Mouse (Mus musculus): Measurements from ENCODE around the gene Vmn1r174. TPM values are rescaled to one million over a fixed set of nuclear protein-coding genes. Genes with fewer than 3 reads are reported as not detected.

Vmn1r174 gene
- polyA plus RNA-seq (2015; fragmentation: Illumina TruSeq; extraction: RNeasy Lipid Tissue Mini Kit (QIAGEN cat#74804); ENCODE audit: low read depth, low replicate concordance): not detected

DNA sequence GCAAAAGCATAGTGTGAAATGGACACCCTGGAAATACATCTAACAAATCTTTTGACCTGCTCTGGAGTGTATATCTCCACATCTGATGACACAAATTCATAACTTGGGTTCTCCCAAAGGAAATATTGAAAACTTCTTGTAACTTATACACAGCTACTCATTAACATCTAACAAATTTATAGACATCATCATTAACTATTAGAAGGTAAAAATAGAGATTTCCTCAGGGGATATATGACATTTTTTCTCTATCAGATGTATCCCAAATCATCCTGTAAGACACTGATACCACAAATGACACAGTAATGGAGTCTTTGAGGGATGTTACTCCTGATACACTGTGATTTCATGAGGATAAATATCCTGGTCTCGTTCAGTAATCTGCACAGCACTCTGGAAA lies at the start of gene Vmn1r174:
Gene Vmn1r174 (plus strand): TSS at position 301 of the 400 bp plus-strand sequence.

GRCm38 (mm10) chr7:23810543-23810942 lies 58.5 kb downstream of the Vmn1r174 start, which contains the start of gene Vmn1r175:
TSS of gene Vmn1r175 (minus strand) at chr7:23810643.

Other genes with a start within 250 kb of the Vmn1r174 start
- not detected for gene Vmn1r167, start 245.1 kb upstream of the Vmn1r174 start, polyA plus RNA-seq (2015; fragmentation: Illumina TruSeq; extraction: RNeasy Lipid Tissue Mini Kit (QIAGEN cat#74804); ENCODE audit: low read depth, low replicate concordance)
- gene Vmn1r168, start 212.5 kb upstream of the Vmn1r174 start, polyA plus RNA-seq (2015; fragmentation: Illumina TruSeq; extraction: RNeasy Lipid Tissue Mini Kit (QIAGEN cat#74804); ENCODE audit: low read depth, low replicate concordance): not detected
- gene Vmn1r169, start 176.7 kb upstream of the Vmn1r174 start, polyA plus RNA-seq (2015; fragmentation: Illumina TruSeq; extraction: RNeasy Lipid Tissue Mini Kit (QIAGEN cat#74804); ENCODE audit: low read depth, low replicate concordance): not detected
- not detected for gene Vmn1r170, start 146.1 kb upstream of the Vmn1r174 start, polyA plus RNA-seq (2015; fragmentation: Illumina TruSeq; extraction: RNeasy Lipid Tissue Mini Kit (QIAGEN cat#74804); ENCODE audit: low read depth, low replicate concordance)
- not detected for gene Vmn1r171, start 121.5 kb upstream of the Vmn1r174 start, polyA plus RNA-seq (2015; fragmentation: Illumina TruSeq; extraction: RNeasy Lipid Tissue Mini Kit (QIAGEN cat#74804); ENCODE audit: low read depth, low replicate concordance)
- not detected for gene Vmn1r172, start 94.0 kb upstream of the Vmn1r174 start, polyA plus RNA-seq (2015; fragmentation: Illumina TruSeq; extraction: RNeasy Lipid Tissue Mini Kit (QIAGEN cat#74804); ENCODE audit: low read depth, low replicate concordance)
- not detected for gene Vmn1r173, start 51.6 kb upstream of the Vmn1r174 start, polyA plus RNA-seq (2015; fragmentation: Illumina TruSeq; extraction: RNeasy Lipid Tissue Mini Kit (QIAGEN cat#74804); ENCODE audit: low read depth, low replicate concordance)
- not detected for gene Vmn1r175, start 58.4 kb downstream of the Vmn1r174 start, polyA plus RNA-seq (2015; fragmentation: Illumina TruSeq; extraction: RNeasy Lipid Tissue Mini Kit (QIAGEN cat#74804); ENCODE audit: low read depth, low replicate concordance)
- not detected for gene Vmn1r176, start 85.1 kb downstream of the Vmn1r174 start, polyA plus RNA-seq (2015; fragmentation: Illumina TruSeq; extraction: RNeasy Lipid Tissue Mini Kit (QIAGEN cat#74804); ENCODE audit: low read depth, low replicate concordance)
- gene Vmn1r177, start 114.2 kb downstream of the Vmn1r174 start, polyA plus RNA-seq (2015; fragmentation: Illumina TruSeq; extraction: RNeasy Lipid Tissue Mini Kit (QIAGEN cat#74804); ENCODE audit: low read depth, low replicate concordance): not detected
- not detected for gene Vmn1r178, start 139.7 kb downstream of the Vmn1r174 start, polyA plus RNA-seq (2015; fragmentation: Illumina TruSeq; extraction: RNeasy Lipid Tissue Mini Kit (QIAGEN cat#74804); ENCODE audit: low read depth, low replicate concordance)
- gene Vmn1r179, start 174.7 kb downstream of the Vmn1r174 start, polyA plus RNA-seq (2015; fragmentation: Illumina TruSeq; extraction: RNeasy Lipid Tissue Mini Kit (QIAGEN cat#74804); ENCODE audit: low read depth, low replicate concordance): not detected
- gene Vmn1r180, start 198.4 kb downstream of the Vmn1r174 start, polyA plus RNA-seq (2015; fragmentation: Illumina TruSeq; extraction: RNeasy Lipid Tissue Mini Kit (QIAGEN cat#74804); ENCODE audit: low read depth, low replicate concordance): not detected
- gene Vmn1r181, start 222.3 kb downstream of the Vmn1r174 start, polyA plus RNA-seq (2015; fragmentation: Illumina TruSeq; extraction: RNeasy Lipid Tissue Mini Kit (QIAGEN cat#74804); ENCODE audit: low read depth, low replicate concordance): not detected
- not detected for gene V1rd19, start 249.4 kb downstream of the Vmn1r174 start, polyA plus RNA-seq (2015; fragmentation: Illumina TruSeq; extraction: RNeasy Lipid Tissue Mini Kit (QIAGEN cat#74804); ENCODE audit: low read depth, low replicate concordance)